ENCODE assay signal across 16 mouse cellular contexts in genomic region chr12:71891729-71892355, GRCm38 (mm10).
DNase-seq lines count a peak whose midpoint lies in the region; ATAC-seq and TF ChIP-seq lines count a peak whose summit lies in the region.
"Had no signal": no experiment of that assay in that cellular context is flagged by ENCODE, and none has a peak within 500 bp of the region (broad histone marks: within the 10 kb centered on the region; RNA-seq: fewer than 3 reads in every experiment).

No protein-coding gene starts in this region.

- no peak overlapping the region for H3K4me2 ChIP-seq in forebrain, embryonic 12.5 days
- H3K4me2 ChIP-seq in forebrain, embryonic 14.5 days (ENCODE audit: low read length): no peak overlapping the region
- 0 out of 2 replicates have a peak overlapping the region, but pooled peaks have one; percentile 3 for H3K4me2 ChIP-seq in hindbrain, embryonic 13.5 days
- H3K4me2 ChIP-seq: embryonic facial prominence, embryonic 12.5 days; liver, embryonic 12.5 days; stomach, embryonic 15.5 days had no signal

- H3K36me3 ChIP-seq in forebrain, embryonic 12.5 days (replicated peaks): no peaks in the 10 kb centered on the region; the same call in 1 of the 2 replicates
- H3K36me3 ChIP-seq in forebrain, embryonic 14.5 days (ENCODE audit: control insufficient read depth, insufficient read depth, low read length): no peaks in the 10 kb centered on the region
- H3K36me3 ChIP-seq in hindbrain, embryonic 13.5 days: peaks cover 10% of the 10 kb centered on the region
- H3K36me3 ChIP-seq: embryonic facial prominence, embryonic 12.5 days; stomach, embryonic 15.5 days had no signal

- DNase-seq in forebrain, embryonic 14.5 days (ENCODE audit: low spot score): no peak
- DNase-seq in left cerebral cortex, adult 2 months (ENCODE audit: extremely low spot score in 1 of 2, low spot score in 2 of 2): no peak
- no peak for DNase-seq in left cerebral cortex, postnatal 25 days (ENCODE audit: low spot score in 2 of 2)
- DNase-seq in retina, embryonic 14.5 days (ENCODE audit: low spot score): peak; percentile 39
- no peak for DNase-seq in adrenal gland, postnatal 4 days (ENCODE audit: low spot score in 2 of 2)
- DNase-seq in lung, postnatal 36 days: no peak
- DNase-seq: adrenal gland, postnatal 14 days; cerebellum, adult 11 months; kidney, adult 2 months; layer of hippocampus, postnatal 36 days; lung, postnatal 4 days had no signal

- peaks cover 20% of the 10 kb centered on the region for H3K4me1 ChIP-seq in forebrain, embryonic 12.5 days
- H3K4me1 ChIP-seq in forebrain, embryonic 14.5 days (ENCODE audit: control insufficient read depth, insufficient read depth, low read length): no peaks in the 10 kb centered on the region
- H3K4me1 ChIP-seq in hindbrain, embryonic 13.5 days (replicated peaks): peaks cover 46% of the 10 kb centered on the region

- H3K4me3 ChIP-seq in forebrain, embryonic 12.5 days (replicated peaks): no peak overlapping the region
- H3K4me3 ChIP-seq in forebrain, embryonic 14.5 days (ENCODE audit: low read depth, low read length): no peak overlapping the region
- H3K4me3 ChIP-seq in left cerebral cortex, adult 2 months: no peak overlapping the region
- H3K4me3 ChIP-seq in hindbrain, embryonic 13.5 days: no peak overlapping the region
- H3K4me3 ChIP-seq: embryonic facial prominence, embryonic 12.5 days; liver, embryonic 12.5 days; stomach, embryonic 15.5 days had no signal

- peak overlapping the region; percentile 46; the same call in 1 of the 2 replicates for H3K27ac ChIP-seq in forebrain, embryonic 12.5 days
- no peak overlapping the region for H3K27ac ChIP-seq in forebrain, embryonic 14.5 days (ENCODE audit: low read depth, low read length)
- 0 out of 2 replicates have a peak overlapping the region, but pooled peaks have one; percentile 28 for H3K27ac ChIP-seq in left cerebral cortex, adult 2 months
- peak overlapping the region; percentile 80 for H3K27ac ChIP-seq in hindbrain, embryonic 13.5 days
- H3K27ac ChIP-seq: embryonic facial prominence, embryonic 12.5 days; stomach, embryonic 15.5 days had no signal

- intact Hi-C loops in left cerebral cortex, adult 2 months (cut with DNase I): no loop called here
- intact Hi-C loops in left cerebral cortex, postnatal 25 days (cut with DNase I): no loop called here

- WGBS in forebrain, embryonic 12.5 days: 39% methylated on average over 7 of the region's 7 CpGs
- 38% methylated on average over 7 of the region's 7 CpGs for WGBS in forebrain, embryonic 14.5 days
- WGBS in hindbrain, embryonic 13.5 days: 30% methylated on average over 7 of the region's 7 CpGs

- H3K27me3 ChIP-seq in forebrain, embryonic 12.5 days: no peaks in the 10 kb centered on the region
- no peaks in the 10 kb centered on the region for H3K27me3 ChIP-seq in forebrain, embryonic 14.5 days (replicated peaks; ENCODE audit: control insufficient read depth, insufficient read depth, low read length)
- no peaks in the 10 kb centered on the region for H3K27me3 ChIP-seq in hindbrain, embryonic 13.5 days
- H3K27me3 ChIP-seq: embryonic facial prominence, embryonic 12.5 days; liver, embryonic 12.5 days; stomach, embryonic 15.5 days had no signal

- peak; percentile 27; the same call in 1 of the 2 replicates for ATAC-seq in forebrain, embryonic 12.5 days (ENCODE audit: low FRiP score)
- ATAC-seq in forebrain, embryonic 14.5 days: no peak
- peak; percentile 27 for ATAC-seq in hindbrain, embryonic 13.5 days (ENCODE audit: low FRiP score)
- ATAC-seq: liver, embryonic 12.5 days had no signal

- TF ChIP-seq CTCF in left cerebral cortex, adult 2 months (IDR thresholded peaks at IDR 0.05): no peak

- H3K9me3 ChIP-seq in forebrain, embryonic 12.5 days: no peaks in the 10 kb centered on the region
- H3K9me3 ChIP-seq in forebrain, embryonic 14.5 days (replicated peaks; ENCODE audit: control insufficient read depth, low read length): no peaks in the 10 kb centered on the region
- H3K9me3 ChIP-seq in hindbrain, embryonic 13.5 days: no peaks in the 10 kb centered on the region
- H3K9me3 ChIP-seq: embryonic facial prominence, embryonic 12.5 days; liver, embryonic 12.5 days; stomach, embryonic 15.5 days had no signal

- H3K9ac ChIP-seq in forebrain, embryonic 12.5 days: no peak overlapping the region
- no peak overlapping the region for H3K9ac ChIP-seq in forebrain, embryonic 14.5 days (ENCODE audit: low read length)
- H3K9ac ChIP-seq in hindbrain, embryonic 13.5 days: no peak overlapping the region
- H3K9ac ChIP-seq: embryonic facial prominence, embryonic 12.5 days; liver, embryonic 12.5 days; stomach, embryonic 15.5 days had no signal
